Mouse (Mus musculus): ENCODE measurements around the gene Tmem205. TPM values are rescaled to one million over a fixed set of nuclear protein-coding genes. Genes with fewer than 3 reads are reported as not detected.

Gene Tmem205
- polyA plus RNA-seq, 1 experiment from 2014 or later, result 49.3 TPM

- WGBS, result 80% methylated on average over 4 of the region's 4 CpGs
- Histone ChIP-seq H3K4me3 (peak overlapping the region; percentile 93), H3K9ac (peak overlapping the region; percentile 81; the same call in 1 of the 2 replicates), H3K9me3 (no peaks in the 10 kb centered on the region), H3K27me3 (replicated peaks) (no peaks in the 10 kb centered on the region), H3K4me2 (peak overlapping the region; percentile 65), H3K27ac (peak overlapping the region; percentile 89; the same call in 1 of the 2 replicates), H3K36me3 (replicated peaks) (peaks cover 10% of the 10 kb centered on the region; the same call in 1 of the 2 replicates), H3K4me1 (peaks cover 26% of the 10 kb centered on the region)
- peak; percentile 1; the same call in 1 of the 2 replicates for ATAC-seq (replicated peaks)
Measured at GRCm38 (mm10) chr9:21938234-21938855, 11.0 kb upstream of the Tmem205 start.

DNA sequence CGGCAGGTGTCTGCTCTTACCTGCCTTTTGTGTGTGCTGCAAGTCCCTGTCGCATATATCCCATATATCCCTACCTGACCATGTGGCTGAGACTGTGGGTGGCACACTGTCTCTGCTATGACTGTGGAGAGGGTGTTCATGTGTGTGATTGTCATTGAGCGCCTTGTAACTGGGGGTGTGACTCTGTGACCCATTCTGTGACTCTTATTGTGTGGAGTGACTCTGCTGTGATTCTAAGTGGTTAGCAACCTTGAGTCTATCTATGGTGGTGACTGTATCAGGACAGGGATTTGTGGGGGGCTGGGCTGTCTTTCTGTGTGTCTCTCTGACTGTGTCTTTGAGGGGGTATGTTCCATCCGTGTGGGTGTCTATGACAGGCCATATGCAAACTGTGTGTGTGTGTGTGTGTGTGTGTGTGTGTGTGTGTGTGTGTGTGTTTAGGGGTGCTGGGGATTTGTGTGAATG, 10.4 kb upstream of the Tmem205 start:
- peaks cover 10% of the 10 kb centered on the region; the same call in 1 of the 2 replicates for H3K36me3 ChIP-seq (replicated peaks)
- peak overlapping the region; percentile 81 for H3K9ac ChIP-seq
- H3K4me3 ChIP-seq, result peak overlapping the region; percentile 93
- H3K27ac ChIP-seq, result peak overlapping the region; percentile 89; the same call in 1 of the 2 replicates
- 55% methylated on average over 4 of the region's 4 CpGs for WGBS
- peaks cover 26% of the 10 kb centered on the region for H3K4me1 ChIP-seq
- ATAC-seq (replicated peaks), result peak; percentile 33
- no peaks in the 10 kb centered on the region for H3K9me3 ChIP-seq
- no peaks in the 10 kb centered on the region for H3K27me3 ChIP-seq (replicated peaks)
- peak overlapping the region; percentile 65 for H3K4me2 ChIP-seq

DNA sequence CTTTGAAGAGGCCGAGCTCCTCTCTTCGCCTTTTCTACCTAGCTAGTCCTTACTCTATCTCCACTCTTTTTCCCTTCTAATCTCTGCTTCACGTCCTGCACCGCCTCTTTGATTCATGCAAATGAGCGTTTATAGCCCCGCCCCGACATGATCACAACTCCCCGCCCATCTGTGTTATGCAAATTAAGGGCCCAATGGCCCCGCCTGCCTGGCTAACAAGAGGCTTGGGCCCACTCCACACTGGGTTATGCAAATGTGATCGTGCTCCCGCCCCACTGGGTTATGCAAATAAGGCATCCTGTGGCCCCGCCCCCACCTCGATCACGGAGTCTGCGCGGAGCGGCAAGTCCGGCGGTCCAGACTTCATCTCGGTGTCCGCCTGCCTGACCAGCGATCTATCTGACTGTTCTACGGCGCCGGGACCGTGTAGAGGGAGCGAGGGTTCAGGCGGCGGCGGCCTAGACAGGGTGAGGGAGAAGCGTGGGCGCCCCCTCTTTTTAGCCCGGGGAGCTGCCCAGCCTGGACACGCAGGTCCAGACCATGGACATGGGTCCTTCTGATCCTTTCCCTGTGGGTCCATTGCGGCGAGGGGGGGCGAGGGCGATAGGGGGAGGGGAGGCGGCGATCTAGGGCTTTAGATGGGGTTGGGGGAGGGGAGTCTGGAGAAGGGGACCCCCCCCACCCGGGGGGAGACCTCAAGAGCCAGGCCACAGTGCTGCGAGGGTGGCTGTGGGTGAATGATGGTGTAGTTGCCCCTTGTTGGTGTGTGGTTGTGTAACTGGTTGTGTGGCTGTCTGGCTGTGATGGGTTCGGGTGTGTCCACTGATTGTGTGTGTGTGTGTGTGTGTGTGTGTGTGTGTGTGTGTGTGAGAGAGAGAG, 9.6 kb upstream of the Tmem205 start, which contains the start of gene Plppr2:
Gene Plppr2, plus strand, starts transcription at position 342 of the 879 bp plus-strand sequence.
- Histone ChIP-seq H3K4me1 (peaks cover 26% of the 10 kb centered on the region), H3K4me2 (peak within 1 kb of the TSS; percentile 65), H3K4me3 (peak within 1 kb of the TSS; percentile 93), H3K9me3 (no peaks in the 10 kb centered on the region), H3K9ac (peak within 1 kb of the TSS; percentile 81), H3K27ac (peak within 1 kb of the TSS; percentile 89), H3K27me3 (replicated peaks) (no peaks in the 10 kb centered on the region), H3K36me3 (replicated peaks) (peaks cover 10% of the 10 kb centered on the region; the same call in 1 of the 2 replicates)
- under 1% methylated on average over 38 of the region's 43 CpGs for WGBS
- ATAC-seq (replicated peaks), result peak; percentile 91

GRCm38 (mm10) chr9:21935466-21936131, 8.2 kb upstream of the Tmem205 start:
- Histone ChIP-seq H3K27me3 (replicated peaks) (no peaks in the 10 kb centered on the region), H3K9me3 (no peaks in the 10 kb centered on the region), H3K9ac (no peak overlapping the region), H3K36me3 (replicated peaks) (peaks cover 5% of the 10 kb centered on the region; the same call in 1 of the 2 replicates), H3K4me2 (peak overlapping the region; percentile 65; the same call in 1 of the 2 replicates), H3K27ac (peak overlapping the region; percentile 89; the same call in 1 of the 2 replicates), H3K4me3 (no peak overlapping the region), H3K4me1 (peaks cover 26% of the 10 kb centered on the region)
- ATAC-seq (replicated peaks), result no peak
- WGBS, result 85% methylated on average over 7 of the region's 7 CpGs

DNA sequence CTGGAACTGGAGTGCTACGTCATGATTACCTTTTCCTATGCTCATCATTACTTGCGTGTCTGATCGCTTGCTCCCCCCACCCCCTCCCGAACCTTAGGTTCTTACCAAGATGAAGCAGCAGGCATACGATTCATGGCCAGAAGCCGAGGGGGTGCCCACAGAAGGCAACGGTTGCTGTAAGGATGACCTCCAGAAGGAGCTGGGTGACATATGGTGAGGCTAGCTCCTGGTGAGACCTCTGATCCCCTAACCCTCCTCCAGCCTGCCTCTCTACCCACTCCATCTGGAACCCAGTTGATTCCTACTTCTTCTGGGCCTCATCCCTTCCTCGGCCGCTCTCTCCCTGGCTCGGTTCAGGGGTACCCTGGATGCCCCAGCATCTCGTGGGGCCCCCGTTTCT, 6.7 kb upstream of the Tmem205 start:
- ATAC-seq (replicated peaks), result no peak
- Histone ChIP-seq H3K27ac (no peak overlapping the region), H3K9me3 (no peaks in the 10 kb centered on the region), H3K27me3 (replicated peaks) (no peaks in the 10 kb centered on the region), H3K36me3 (replicated peaks) (no peaks in the 10 kb centered on the region), H3K4me2 (no peak overlapping the region), H3K9ac (no peak overlapping the region), H3K4me1 (peaks cover 21% of the 10 kb centered on the region), H3K4me3 (no peak overlapping the region)
- WGBS, result 89% methylated on average over 12 of the region's 12 CpGs

DNA sequence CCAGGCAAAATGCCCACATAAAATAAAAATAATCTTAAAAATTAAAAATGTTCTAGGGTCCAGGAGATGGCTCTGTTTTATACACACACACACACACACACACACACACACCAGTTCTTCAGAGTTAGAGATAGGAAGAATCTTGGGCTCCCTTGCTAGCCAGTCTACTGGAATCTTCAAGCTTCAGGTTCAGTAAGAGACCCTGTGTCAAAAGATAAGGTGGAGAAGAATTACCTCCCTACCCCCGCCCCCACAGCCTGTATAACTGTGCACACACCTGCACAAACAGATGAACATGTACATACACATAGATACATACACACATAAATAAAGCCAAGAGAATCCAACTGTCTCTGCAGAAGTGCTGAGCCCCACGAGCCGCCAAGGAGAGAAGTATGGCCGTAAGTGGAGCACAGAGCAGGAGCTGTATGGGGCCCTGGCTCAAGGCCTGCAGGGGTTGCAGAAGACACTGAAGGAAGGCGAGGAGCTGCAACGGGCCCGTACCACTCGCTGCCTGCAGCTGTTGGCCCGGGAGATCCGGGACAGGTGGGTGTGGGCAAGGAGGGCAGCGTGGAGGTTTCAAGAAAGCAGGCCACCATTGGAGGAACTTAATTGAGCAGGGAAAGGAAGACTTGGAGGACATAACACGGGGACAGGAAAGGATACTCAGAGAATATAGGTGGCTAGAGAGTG, 5.2 kb upstream of the Tmem205 start:
- no peak for ATAC-seq (replicated peaks)
- Histone ChIP-seq H3K9ac (no peak overlapping the region), H3K4me1 (peaks cover 8% of the 10 kb centered on the region; the same call in 1 of the 2 replicates), H3K4me2 (no peak overlapping the region), H3K36me3 (replicated peaks) (no peaks in the 10 kb centered on the region), H3K27ac (no peak overlapping the region), H3K27me3 (replicated peaks) (no peaks in the 10 kb centered on the region), H3K4me3 (no peak overlapping the region), H3K9me3 (no peaks in the 10 kb centered on the region)
- WGBS, result 63% methylated on average over 12 of the region's 12 CpGs

DNA sequence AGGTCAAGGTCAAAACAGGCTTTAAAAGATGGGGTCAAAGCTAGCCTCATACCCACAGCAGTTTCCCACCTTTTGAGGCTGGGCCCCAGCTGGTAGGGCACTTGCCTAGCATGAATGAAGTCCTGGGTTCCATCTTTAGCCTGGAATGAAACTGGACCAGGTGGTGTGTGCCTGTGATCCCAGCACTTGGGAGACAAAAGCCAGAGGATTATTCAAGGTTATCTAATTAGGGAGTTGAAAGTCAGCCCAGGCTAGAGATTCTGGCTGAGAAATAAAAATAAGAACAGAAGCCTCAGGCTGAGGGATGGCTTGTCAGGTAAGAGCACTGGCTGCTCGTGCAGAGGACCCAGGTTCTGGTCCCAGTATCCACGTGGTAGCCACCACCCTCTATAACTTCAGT, 4.7 kb upstream of the Tmem205 start:
- ATAC-seq (replicated peaks), result no peak
- no peaks in the 10 kb centered on the region for H3K27me3 ChIP-seq (replicated peaks)
- H3K4me1 ChIP-seq, result 0 out of 2 replicates have a peak, but pooled peaks cover 6% of the 10 kb centered on the region
- no peak overlapping the region for H3K9ac ChIP-seq
- H3K27ac ChIP-seq, result no peak overlapping the region
- no peaks in the 10 kb centered on the region for H3K36me3 ChIP-seq (replicated peaks)
- 66% methylated on average over 2 of the region's 2 CpGs for WGBS
- no peak overlapping the region for H3K4me2 ChIP-seq
- no peaks in the 10 kb centered on the region for H3K9me3 ChIP-seq
- H3K4me3 ChIP-seq, result no peak overlapping the region

- Histone ChIP-seq H3K4me2 (no peak overlapping the region), H3K36me3 (replicated peaks) (0 out of 2 replicates have a peak, but pooled peaks cover 3% of the 10 kb centered on the region), H3K27ac (no peak overlapping the region), H3K9ac (no peak overlapping the region), H3K4me3 (no peak overlapping the region), H3K9me3 (no peaks in the 10 kb centered on the region), H3K27me3 (replicated peaks) (no peaks in the 10 kb centered on the region), H3K4me1 (peaks cover 14% of the 10 kb centered on the region)
- WGBS, result 92% methylated on average over 3 of the region's 3 CpGs
- ATAC-seq (replicated peaks), result no peak
Measured at GRCm38 (mm10) chr9:21929208-21929607, 1.9 kb upstream of the Tmem205 start.

DNA sequence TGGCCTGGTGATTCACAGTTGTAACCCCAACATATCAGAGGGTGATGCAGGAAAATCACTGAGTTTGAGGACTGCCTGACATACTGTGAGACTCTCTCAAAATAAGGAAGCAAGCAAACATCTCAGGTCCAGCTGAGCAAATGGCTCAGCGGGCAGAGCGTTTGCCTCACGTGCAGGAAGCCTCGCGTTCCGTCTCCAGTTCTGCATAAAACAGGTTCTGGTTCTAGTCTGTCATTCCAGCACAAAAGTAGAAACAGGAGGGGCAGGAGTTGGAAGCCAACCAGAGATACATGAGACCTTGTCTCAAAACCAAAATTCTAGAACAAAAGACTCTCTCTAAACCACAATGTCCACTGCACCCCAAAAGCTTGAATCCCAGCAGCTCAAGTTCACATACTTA, 572 bp downstream of the Tmem205 start:
- H3K4me3 ChIP-seq, result peak overlapping the region; percentile 52
- H3K9ac ChIP-seq, result peak overlapping the region; percentile 50
- H3K9me3 ChIP-seq, result no peaks in the 10 kb centered on the region
- 0 out of 2 replicates have a peak, but pooled peaks have one; percentile 1 for ATAC-seq (replicated peaks)
- 0 out of 2 replicates have a peak, but pooled peaks cover 3% of the 10 kb centered on the region for H3K36me3 ChIP-seq (replicated peaks)
- peak overlapping the region; percentile 70 for H3K27ac ChIP-seq
- peak overlapping the region; percentile 58 for H3K4me2 ChIP-seq
- no peaks in the 10 kb centered on the region for H3K27me3 ChIP-seq (replicated peaks)
- WGBS, result under 1% methylated on average over 6 of the region's 6 CpGs
- peaks cover 14% of the 10 kb centered on the region for H3K4me1 ChIP-seq

- Histone ChIP-seq H3K4me3 (peak overlapping the region; percentile 52), H3K27me3 (replicated peaks) (no peaks in the 10 kb centered on the region), H3K4me2 (peak overlapping the region; percentile 58), H3K4me1 (peaks cover 14% of the 10 kb centered on the region), H3K27ac (no peak overlapping the region), H3K36me3 (replicated peaks) (0 out of 2 replicates have a peak, but pooled peaks cover 3% of the 10 kb centered on the region), H3K9me3 (no peaks in the 10 kb centered on the region), H3K9ac (peak overlapping the region; percentile 50; the same call in 1 of the 2 replicates)
- no peak for ATAC-seq (replicated peaks)
- 77% methylated on average over 6 of the region's 6 CpGs for WGBS
Measured at GRCm38 (mm10) chr9:21926155-21926554, 1.2 kb downstream of the Tmem205 start.

- H3K9ac ChIP-seq, result no peak overlapping the region
- no peak overlapping the region for H3K27ac ChIP-seq
- no peaks in the 10 kb centered on the region for H3K27me3 ChIP-seq (replicated peaks)
- H3K4me3 ChIP-seq, result no peak overlapping the region
- H3K9me3 ChIP-seq, result no peaks in the 10 kb centered on the region
- H3K4me1 ChIP-seq, result peaks cover 14% of the 10 kb centered on the region
- no peak overlapping the region for H3K4me2 ChIP-seq
- WGBS, result 100% methylated on average over 1 of the region's 1 CpGs
- no peak for ATAC-seq (replicated peaks)
- H3K36me3 ChIP-seq (replicated peaks), result 0 out of 2 replicates have a peak, but pooled peaks cover 3% of the 10 kb centered on the region
Measured at GRCm38 (mm10) chr9:21925506-21925905, 1.9 kb downstream of the Tmem205 start.
